Mouse (Mus musculus) cerebellum, adult 2 months (tissue): Measurements from ENCODE around the gene Spta1.

Experiments
- CTCF ChIP-seq: fragments of 200-500 bp; IDR thresholded peaks from 2 replicates; pipeline ENCODE4 v1.5.1; 2011; ENCODE audit warnings: low read depth, mild to moderate bottlenecking, control low read depth, low read length, moderate library complexity, borderline replicate concordance; ENCODE audit not compliant: insufficient read depth
- POLR2A ChIP-seq: fragments of 200-500 bp; IDR thresholded peaks from 2 replicates; pipeline ENCODE4 v1.6.1; 2011; ENCODE audit warnings: low read length, control low read depth, borderline replicate concordance; ENCODE audit not compliant: insufficient read depth

DNA sequence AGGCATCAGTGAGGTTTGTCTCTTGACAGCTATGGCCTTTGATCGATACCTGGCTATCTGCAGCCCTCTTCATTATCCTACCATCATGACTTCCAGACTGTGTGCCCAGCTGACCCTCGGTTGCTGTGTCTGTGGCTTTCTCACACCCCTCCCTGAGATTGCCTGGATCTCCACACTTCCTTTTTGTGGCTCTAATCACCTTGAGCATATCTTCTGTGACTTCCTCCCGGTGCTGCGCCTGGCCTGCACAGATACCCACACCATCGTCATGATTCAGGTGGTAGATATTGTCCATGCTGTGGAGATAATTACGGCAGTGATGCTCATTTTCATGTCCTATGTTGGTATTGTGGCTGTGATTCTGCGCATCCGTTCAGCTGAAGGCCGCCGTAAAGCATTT lies 13.5 kb upstream of the Spta1 start:
- TF ChIP-seq CTCF: no peak
- no peak for TF ChIP-seq POLR2A
